Mouse (Mus musculus): ENCODE results near the gene Fer.

The Fer gene

DNA sequence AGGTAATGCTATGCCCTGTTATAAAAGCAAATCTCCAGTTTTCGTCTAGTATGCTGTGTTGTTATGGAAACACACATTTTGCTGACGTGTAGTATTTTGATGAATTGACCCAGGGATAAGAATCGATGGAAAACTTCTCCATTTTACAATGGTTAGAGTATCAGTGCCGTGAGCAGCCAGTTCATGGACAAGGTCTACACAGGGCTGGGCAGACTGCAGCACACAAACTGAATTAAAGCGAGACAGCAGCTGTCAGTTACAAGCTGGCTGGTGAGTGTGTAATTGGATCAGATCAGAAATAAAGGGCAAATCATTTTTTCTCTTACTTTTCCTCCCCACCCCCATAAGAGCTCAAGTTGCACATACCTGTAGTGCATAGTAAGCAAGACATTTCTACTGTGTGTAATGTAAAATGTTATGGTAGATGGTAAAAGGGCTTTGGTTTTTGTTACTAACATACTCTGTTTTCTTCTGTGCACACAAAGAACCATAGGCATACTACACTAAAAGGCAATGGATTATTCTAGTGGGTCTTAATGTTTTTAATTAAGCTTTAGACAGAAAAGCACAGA, 235.0 kb downstream of the Fer start:
- DNase-seq = no peak

DNA sequence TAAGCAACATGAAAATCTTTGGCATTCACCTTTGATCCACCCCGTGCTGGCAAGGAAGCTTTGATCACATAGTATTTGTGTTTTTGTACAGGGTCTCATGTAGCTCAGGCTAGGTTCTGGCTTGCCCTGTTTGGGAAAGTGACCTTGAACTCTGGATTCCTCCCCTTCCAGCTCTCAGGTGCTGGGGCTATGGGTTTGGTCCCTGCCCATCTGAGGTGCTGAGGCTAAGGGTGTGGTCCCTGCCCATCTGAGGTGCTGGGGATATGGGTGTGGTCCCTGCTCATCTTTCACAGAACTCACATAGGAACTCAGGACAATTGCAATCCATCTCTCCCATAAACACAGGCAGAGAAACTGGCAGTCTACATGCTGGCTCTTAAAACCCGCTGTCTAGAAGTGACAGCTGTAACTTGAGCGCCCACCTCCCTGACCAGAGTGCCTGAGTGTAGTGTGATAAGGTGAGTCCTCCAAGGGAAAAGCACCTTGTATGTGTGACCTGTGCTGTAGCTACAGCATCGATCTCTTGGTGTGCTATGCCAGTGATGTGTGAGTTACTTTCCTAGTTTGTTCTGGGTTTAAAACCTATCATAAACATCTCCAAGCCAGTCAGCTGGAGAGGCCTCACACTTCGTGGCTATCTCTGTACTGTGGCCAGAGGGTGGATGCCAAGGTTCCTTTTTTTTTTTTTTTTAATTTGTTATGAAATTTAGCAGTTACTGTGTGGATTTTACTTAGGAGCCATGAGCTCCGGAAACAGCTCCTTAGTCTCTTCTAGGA, 236.7 kb downstream of the Fer start:
- no peak for DNase-seq

DNA sequence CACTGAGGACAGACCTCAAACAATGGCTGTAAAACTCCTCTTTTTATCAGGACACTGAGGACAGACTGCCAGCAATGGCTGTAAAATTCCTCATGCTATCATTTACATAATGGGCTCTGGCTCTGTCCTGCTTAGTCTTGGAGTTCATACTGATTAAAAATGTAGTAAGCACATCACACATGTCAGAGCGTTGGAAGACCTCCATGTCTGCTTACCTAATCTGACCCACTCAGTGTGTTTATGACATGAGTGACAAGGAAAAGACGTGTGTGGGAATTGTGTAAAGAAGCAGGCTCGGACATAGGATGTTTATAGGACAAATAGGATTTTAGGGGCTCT, 237.3 kb downstream of the Fer start:
- peak; percentile 49 for DNase-seq

DNA sequence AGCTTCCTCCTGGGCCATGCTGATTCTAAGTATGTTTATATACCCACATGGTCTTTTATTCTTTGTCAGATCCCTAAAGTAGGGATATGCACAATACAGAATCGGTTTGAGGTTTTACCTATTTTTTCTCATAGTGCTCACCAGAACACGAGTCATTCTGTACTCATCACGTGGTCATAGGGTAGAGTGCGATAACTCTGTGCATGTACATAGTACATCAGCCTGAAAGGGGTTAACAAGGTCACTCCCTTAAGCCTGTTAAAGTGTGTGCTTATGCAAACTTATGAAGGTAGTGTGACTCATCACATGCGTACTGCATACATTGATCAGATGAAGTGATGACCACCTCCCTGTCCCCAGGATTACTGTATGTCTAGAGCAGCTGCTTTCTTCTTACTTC, 245.9 kb downstream of the Fer start:
- no peak for DNase-seq

DNA sequence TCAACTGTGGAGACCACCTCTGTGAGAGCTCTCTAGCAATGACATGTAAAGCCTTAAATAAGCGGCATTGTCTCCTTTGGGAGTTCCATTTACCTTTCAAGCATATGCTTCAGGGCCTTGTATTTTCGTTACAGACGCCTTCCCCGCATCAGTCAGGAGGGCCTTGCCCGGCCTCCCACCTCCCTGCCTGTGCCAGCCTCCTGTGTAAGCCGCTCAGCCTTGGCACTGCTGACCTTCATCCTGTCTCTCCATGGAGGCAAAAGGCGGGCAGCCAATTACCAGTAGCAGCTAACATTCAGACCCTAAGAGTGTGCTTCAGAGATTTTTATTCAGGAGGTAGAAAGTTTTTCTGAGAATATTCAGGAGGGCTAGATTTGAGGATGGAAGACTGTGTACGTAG, 247.0 kb downstream of the Fer start:
- DNase-seq = no peak

DNA sequence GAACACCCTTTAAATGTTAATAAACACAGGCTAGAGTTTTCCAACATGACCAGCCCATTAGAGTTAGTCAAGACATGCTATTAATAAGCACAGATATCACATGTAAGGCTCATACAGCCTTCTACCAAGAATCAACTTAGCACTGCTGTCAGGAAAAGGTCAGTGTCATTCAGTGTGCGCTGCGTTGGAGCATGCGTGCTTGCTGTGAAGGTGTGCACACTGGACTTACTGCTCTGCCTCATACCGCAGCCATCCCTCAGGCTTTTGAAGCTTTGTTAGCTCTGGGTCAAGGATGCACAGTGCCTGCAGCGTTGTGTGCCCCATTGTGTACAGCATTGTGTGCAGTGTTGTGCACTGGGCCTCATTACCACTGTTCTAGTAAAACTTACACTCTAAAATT, 250.8 kb downstream of the Fer start:
- no peak for DNase-seq

DNA sequence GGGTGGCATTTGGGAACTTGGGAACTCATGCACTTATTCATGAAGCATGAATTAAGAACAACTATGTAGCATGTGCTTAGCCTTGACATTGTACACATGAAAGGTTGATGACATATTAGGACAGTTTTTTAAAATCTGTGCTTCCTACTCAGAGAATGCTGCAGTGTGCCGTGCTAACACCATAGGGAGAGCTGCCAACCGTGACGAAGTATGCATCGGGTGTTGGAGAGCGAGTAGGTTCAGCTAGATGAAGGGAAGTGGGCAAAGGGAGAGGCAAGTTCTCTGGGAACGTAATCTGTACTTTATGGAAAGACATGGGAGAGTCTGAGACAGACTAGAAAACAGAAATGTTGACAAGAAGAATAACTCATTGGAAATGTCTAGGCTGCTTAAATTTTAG, 253.9 kb downstream of the Fer start:
- no peak for DNase-seq

DNA sequence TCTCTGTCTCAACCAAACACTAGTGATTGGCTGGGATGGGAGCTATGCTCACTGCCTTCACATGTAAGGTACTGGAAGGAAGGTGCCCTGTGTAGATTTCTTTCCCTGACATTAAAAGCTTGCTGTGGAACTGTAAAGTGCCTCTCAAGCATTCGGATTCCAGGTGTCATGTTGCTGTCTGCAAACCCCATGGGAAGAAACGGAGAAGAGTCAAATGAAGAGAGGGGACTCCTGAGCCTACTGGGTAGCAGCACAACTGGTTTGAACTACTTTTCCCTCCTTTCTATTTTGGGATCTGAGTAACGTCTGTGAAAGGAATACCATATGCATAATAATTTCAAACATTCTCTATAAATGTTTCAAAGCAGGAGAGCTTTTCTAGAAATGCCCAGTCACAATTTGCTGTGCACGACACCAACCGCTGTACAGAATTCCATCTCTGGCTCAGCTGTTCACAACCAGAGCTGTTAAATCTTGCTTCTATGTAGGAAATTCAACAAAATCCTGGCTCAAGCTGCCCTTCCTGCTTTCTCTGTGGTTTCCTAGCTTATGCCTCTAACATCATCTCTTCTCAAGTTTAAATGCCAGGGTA, 256.9 kb downstream of the Fer start:
- no peak for DNase-seq

DNA sequence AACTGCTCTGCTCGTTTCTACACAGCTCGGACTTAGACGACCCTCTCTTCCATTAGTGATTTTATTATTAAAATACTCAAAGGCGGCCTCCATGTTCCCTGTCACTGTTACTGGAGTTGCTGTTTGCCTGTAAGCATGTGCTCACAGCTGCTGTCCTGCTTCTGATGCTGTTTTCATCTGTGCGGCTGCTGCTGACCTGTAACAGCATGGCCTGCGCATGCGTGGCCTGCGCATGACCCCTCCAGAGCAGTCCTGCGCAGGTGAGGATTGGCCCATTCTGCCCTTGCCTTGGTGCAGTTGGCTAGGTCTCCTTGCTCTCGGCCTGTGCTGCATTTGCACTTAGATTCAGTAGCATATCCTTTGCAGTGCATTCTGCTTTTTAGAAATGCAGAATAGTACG, 259.7 kb downstream of the Fer start:
- DNase-seq = no peak

DNA sequence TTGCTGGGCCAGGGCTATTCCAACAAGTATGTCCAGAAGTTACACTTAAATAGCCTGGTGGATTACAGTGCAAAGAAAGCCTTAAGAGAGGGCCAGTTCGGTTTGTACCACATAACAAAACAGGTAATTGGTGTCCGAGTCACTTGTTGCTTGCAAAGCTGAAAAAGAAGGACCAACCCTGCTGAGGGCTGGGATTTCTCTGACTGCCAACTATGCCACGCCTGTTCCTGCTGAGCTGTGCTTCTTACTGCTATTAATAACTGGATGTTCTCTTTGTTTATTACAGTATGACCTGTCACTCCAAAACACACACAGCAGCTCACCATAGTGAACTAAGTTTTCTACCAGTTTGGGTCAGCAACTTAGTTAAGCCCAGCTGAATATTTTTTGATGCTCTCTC, 260.9 kb downstream of the Fer start:
- DNase-seq = peak; percentile 49

DNA sequence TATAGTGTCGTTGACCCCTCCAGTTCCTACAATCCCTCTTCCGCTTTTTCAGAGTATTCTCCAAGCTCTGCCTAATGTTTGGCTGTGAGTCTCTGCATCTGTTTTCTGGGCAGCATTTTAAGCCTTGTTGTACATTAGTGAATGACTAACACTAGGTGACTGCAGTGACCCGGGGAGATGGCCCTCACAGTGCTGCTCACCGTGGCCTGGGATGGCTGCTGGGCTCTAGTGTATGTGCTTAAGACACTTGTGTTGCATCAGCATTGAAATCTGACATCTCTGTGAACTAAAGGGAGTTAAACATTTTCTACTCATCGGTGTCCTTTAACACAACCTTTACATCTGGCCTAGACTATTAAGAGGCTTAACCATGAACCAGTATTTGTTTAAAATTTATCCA, 264.0 kb downstream of the Fer start:
- DNase-seq = no peak

DNA sequence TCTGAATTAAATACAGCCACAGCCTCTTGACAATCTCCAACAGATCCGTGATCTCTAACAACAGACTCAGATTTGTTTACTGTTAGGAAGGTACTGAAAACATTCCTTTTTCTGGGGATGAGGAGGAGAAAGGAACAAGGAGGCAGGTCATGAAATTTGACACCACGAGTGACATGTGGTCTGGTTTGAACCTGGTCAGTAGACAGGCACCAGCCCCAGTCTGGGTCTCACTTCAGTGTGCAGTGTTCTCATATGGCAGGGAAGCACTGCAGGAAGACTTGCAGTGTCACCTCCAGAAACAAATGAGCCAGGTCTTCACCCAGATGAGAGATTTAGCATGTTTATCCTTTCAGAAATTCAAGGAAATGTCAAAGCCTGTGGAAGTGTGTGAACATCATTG, 266.9 kb downstream of the Fer start:
- DNase-seq = no peak

DNA sequence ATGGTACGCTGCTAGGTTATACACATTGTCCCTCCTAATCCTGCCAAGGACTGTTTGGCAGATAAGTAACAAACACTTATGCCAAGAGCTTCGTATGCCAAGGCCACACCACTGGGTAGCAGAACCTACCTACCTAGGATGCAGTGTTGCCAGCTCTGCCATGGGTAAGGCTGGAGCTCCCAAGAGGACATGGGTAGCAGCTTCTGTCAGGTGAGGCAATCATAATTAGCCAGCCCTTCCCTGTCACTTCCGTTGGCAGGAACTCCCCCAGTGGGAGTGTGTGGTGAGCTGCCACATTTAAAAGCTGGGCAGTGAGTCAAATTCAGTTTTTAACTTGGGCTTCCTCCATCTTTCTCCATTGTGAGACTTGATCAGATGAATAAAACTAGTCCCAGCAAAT, 267.5 kb downstream of the Fer start:
- DNase-seq = peak; percentile 25

DNA sequence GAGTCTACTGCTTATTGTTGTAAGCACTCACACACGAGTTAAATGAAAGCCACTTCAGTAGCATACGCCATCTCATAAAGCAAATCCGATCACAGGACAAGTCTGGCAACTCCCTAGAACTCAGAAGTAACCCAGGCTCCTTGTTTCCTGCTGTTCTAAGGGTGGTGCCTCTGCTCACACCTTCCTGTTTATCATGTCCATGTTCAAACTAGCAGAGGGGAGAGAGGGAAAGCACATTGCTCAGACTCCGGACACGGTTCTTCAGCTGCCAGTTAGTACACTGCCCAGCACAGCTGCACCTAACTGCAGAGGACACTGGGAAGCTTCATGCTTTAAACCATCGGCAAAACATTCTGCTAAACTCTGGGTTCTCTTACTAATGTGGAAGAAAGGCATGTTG, 269.3 kb downstream of the Fer start:
- DNase-seq = peak; percentile 40

DNA sequence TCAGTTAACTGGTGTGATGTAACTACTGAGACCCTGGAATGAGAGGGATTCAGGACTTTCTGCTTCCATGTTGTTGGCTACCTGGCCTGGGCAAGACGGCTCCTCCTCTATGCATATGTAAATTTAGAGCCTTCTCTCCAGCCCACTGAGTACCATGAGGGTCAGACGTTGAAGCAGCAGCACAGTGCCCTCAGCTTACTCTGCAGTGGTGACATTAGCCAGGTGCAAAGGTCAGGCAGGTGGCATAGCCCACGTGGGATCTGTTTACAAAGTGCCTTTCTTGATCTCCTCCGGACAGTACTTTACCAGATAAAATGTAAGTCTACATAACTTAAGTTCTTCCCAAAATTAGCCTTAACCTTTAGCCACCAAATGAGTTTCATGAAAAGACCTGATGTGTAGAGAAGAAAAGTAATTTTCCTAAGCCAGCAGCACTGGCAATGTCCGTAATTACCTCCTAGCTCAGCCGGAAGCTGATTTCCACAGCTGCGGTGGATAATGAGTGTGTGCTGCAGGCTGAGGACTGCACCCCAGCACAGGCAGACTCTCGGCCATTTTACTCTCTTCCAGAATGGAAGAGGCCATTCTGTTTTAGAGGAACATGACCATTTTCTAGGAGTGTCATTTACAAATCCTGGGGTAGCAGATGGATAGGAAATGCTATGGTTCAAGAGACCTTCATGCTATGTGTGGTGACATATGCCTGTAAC, 273.2 kb downstream of the Fer start:
- DNase-seq = no peak

DNA sequence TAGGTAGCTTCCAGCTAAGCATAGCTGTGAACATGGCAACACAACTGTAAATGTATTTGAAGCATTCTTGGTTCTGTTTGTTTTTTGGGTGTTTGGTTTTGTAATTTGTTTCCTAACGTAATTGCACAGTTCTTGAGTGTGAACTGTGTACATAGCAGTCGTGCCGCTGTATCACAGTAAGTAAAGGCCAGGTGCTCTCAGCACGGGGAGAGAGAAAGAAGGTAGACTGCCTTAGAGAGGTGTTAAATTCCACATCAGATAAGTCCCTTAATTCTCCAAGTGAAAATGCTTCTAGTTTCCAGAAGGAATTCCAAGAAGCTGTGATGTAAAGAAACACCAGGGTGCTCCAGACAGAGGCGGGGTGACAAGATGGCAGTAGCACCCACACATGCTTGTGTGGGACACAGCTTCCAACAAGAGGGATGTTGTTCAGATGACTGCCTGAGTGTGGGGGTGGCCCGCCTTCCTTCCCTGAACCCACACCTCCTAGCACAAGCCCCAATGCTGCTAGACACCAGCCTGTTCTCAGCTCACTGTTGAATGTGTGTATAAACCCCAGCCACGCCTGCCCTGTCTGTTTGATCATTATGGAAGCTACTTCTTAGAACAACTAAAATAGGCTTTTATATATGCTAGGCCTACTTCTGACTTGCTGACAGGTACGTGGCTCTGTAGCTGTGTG, 275.3 kb downstream of the Fer start:
- peak; percentile 15 for DNase-seq

DNA sequence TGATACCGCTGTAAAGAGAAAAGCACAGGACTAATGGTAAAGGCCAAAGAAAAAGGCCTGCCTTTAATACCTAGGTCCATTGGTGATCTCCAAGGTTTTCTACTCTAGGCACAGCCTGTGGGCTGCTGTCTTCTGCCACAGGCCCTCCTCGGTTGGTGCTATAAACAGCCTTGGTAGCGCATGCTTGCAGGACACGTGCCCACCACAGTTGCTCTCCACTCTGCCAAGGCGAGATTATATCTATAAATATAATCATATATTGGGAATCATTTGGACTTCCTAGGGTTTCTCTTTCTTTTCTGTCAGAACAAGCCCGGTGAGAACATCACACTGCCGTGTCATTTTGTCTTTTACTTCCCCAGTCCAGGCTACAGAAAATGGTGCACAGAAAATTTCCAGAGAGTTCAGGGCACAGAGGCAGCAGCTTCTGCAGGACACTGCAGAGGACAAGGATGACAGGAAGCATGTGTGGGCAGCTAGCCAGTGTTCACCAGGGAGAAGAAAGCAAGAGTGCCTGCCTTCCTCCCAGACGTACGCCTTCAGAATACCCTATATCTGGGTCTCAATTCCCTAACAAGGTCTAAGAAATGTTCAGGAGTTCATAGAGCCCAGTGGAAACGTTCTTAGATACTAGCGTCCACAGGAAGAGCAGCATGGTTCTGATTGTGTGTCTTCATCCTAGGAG, 276.5 kb downstream of the Fer start:
- peak; percentile 39 for DNase-seq

DNA sequence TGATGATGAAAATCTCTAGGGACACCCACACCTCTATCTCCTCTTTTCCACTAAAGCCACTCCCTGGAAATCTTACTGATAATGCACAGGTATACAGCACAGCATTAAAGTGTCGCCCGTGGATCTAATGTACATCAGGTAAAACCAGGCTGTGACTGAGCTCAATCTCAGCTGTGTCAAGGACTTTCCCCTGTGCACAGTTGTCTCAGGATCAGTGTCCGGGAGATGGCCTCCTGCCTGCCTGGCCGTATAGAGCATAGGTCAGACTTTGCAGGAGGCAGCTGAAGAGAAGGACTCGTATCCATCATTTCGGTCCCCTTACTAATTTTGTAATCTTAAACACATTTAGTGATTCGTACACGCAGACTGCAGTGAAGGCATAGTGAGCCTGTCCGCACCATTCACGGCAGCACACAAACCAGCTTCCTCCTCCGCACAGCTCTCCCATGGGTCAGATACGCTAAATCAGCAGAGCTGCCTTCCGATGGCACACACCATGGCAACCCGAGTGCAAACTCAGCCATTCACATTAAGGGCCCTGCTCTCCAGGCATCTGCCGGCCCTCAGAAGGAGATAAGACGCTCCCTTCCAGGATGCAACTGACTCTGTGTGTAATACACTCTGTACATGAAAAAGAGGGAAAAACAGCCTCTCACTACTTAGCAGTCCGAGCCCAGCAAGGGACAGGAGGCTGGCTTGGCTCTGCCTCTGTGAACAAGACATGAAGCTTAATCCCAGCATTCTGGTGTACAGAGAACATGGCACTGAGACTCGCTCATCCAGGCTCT, 277.4 kb downstream of the Fer start:
- no peak for DNase-seq

DNA sequence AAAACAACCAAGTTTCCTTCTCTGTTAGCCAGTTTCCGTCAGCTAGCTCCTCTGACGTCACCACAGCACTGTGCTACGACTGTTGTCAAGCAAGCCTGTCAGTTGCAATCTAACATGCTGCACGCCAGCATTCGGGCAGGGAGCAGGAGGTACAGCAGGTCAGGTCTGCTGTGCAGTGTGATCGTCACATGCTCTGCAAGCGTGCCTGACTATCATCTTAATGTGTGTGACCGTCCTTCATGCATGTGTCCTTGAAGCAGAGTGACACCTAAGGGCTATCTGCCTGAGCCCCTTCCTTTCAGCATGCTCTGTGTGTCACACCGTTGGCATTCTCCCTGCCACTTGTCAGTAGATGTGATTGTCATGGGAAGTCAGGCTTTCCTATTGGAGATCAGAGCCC, 279.0 kb downstream of the Fer start:
- DNase-seq = no peak

DNA sequence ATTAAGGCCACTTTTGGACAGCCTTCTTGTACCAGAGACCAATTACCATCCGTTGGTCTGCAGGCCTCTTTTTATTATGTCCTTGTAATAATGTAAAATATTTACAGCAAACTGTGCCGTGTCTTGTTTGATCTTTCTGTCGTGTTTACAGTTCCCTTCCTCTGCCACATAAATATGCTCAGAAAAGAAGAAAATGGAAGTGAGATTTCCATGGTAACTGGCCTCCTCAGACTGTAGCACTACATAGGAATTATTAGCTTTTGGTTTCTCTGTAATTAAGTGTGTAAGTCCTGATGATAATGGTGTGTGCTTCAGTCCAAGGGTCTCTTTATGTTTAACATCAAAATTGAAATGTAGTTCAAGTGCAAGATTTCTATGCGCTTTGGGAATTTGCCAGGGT, 283.5 kb downstream of the Fer start:
- DNase-seq = no peak

DNA sequence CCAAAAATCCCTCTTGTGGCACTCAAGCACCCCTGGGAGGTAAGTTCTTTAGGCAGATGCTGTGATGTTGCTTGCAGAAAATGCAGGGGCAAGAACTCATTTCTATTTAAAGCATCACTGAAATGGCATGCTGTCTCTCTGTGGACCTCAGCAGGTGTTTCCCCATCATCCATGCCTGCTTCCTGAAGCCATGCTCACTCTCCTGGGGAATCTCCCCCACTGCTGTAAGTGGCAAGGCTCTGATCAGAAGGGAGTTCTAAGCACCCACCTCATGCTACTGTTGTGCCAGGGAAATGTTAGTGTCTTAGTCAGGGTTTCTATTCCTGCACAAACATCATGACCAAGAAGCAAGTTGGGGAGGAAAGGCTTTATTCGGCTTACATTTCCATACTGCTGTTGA, 287.9 kb downstream of the Fer start:
- no peak for DNase-seq

DNA sequence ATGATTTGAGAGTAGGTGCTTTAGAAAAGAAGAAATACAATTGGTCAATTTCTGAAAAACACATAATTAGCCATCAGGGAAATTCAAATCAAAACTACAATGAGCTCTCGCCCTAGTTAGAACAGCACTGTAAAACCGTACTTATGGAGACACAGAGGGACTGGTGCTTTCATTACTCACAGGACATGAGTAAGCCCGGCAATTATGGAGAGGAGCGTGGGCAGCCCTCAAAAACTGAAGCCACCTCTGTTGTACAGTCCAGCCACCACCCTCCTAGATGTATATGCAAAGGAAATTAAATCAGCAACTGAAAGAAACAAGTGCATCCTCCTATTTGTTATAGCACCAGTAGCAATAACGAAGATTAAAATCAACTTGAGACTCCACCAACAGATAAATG, 304.9 kb downstream of the Fer start:
- DNase-seq = no peak
